Mouse (Mus musculus) C2C12 (cell line): ENCODE measurements around the gene Enkur.

ENCODE experiments used
- CTCF ChIP-seq: IDR thresholded peaks from one replicate; pipeline ENCODE4 v1.5.1; 2011; ENCODE audit not compliant: control insufficient read depth, insufficient read depth, insufficient read length
- FOSL1 ChIP-seq: IDR thresholded peaks from one replicate; pipeline ENCODE4 v1.8.0; 2011; ENCODE audit warnings: mild to moderate bottlenecking, low read length; ENCODE audit not compliant: poor library complexity, insufficient read depth, severe bottlenecking
- MAX ChIP-seq: IDR thresholded peaks from one replicate; pipeline ENCODE4 v1.6.1; 2011; ENCODE audit warnings: mild to moderate bottlenecking, control low read depth
- MYOD1 ChIP-seq: IDR thresholded peaks from one replicate; pipeline ENCODE4 v1.6.1; 2011; ENCODE audit warnings: low read depth; ENCODE audit not compliant: control insufficient read depth, insufficient read length
- MYOG ChIP-seq: IDR thresholded peaks from one replicate; pipeline ENCODE4 v1.6.1; 2011; ENCODE audit not compliant: control insufficient read depth, insufficient read length; ENCODE audit errors: extremely low read depth
- USF1 ChIP-seq: IDR thresholded peaks from one replicate; pipeline ENCODE4 v1.6.1; 2011; ENCODE audit warnings: low read depth, mild to moderate bottlenecking, control low read depth, moderate library complexity

- TF ChIP-seq MAX (no peak), USF1 (no peak), CTCF (no peak), MYOG (no peak), FOSL1 (no peak), MYOD1 (no peak)
Observed at GRCm38 (mm10) chr2:21202754-21203153, 2.4 kb downstream of the Enkur start.
